Mouse (Mus musculus): ENCODE results near the gene Il1rap.

DNA sequence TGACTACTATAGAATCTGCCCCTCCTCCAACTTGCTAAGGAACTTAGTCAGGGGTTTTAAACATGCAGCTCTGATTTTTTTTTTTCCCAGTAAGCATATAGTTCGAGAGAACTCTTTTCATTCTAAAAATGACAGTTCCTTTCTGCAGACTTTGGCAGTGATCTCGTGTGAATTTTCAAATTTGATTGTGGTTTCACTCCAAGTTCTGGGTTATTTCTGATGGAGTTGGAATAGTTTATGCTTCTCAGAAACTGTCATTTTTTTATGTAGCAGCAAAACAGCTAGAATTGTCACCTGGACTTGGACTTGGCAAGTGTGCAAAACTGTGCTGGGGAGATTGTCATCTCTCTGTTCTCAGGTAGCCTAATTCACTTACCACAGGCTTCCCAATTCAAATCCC is 53.3 kb downstream of the Il1rap start:
- no peak for TF ChIP-seq POLR2A (IDR thresholded peaks at IDR 0.05; ENCODE audit: borderline replicate concordance, insufficient read depth, low read length)
- no peak for TF ChIP-seq CTCF (IDR thresholded peaks at IDR 0.05; ENCODE audit: borderline replicate concordance, insufficient read depth, low read depth, low read length)
